Mouse (Mus musculus): ENCODE measurements around the gene Nphp1. TPM values are rescaled to one million over a fixed set of nuclear protein-coding genes. Genes with fewer than 3 reads are reported as not detected.

Gene Nphp1
- 6.7 and 8.9 TPM in 2 replicates for total RNA-seq (2014; rRNA removed; ENCODE audit: low replicate concordance)
- 17.2 and 21.3 TPM in 2 replicates for polyA plus RNA-seq (2015; fragmentation: Nextera tagmentation; extraction: Ambion mirVana)

DNA sequence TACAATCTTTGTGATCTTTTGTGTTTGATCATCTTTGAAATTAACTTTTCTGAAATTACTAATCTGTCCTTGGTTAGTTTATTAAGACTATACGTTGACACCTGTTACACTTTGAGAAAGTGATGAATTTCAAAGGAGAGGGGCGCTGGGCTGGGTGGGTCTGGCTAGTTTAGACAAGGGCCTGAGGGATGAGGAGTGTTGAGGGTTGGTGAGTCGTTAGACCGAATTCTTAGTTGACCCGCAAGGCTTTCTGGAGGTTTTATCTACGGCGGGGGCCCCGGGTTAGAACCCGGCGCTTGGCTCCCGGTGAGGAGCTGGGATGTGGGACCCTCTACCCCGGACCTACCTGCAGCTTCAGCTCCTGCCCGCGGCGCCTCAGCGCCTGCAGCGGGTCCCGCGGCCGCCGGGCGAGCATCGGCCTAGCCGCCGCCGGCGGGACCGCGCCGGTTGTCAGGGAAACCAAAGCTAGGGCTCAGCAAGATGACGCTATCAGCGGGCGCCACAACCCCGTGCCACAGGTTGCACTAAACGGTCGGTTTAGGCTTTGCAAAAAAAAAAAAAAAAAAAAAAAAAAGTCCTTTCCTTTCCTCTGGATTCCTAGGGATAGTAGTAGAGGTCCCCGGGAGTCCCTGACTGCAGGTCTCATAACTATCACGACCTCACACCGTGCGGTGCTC, at the start of gene Nphp1:
Nphp1 (minus strand) TSS at position 458 of the 677 bp plus-strand sequence.
- Histone ChIP-seq H3K27me3 (ENCODE audit: control insufficient read depth, insufficient read depth, low read length) (no peaks in the 10 kb centered on the region), H3K36me3 (replicated peaks; ENCODE audit: control insufficient read depth, insufficient read depth, low read length) (no peaks in the 10 kb centered on the region), H3K9me3 (replicated peaks; ENCODE audit: control insufficient read depth, low read length) (no peaks in the 10 kb centered on the region), H3K9ac (replicated peaks; ENCODE audit: low read depth, low read length) (peak within 1 kb of the TSS; percentile 74), H3K4me2 (ENCODE audit: low read depth, low read length) (peak within 1 kb of the TSS; percentile 76), H3K4me1 (ENCODE audit: control insufficient read depth, insufficient read depth) (0 out of 2 replicates have a peak, but pooled peaks cover 7% of the 10 kb centered on the region), H3K4me3 (ENCODE audit: low read depth, low read length) (peak within 1 kb of the TSS; percentile 80), H3K27ac (ENCODE audit: low read depth) (peak within 1 kb of the TSS; percentile 69)
- ATAC-seq (ENCODE audit: insufficient read depth, low read depth) (peak; percentile 82), DNase-seq (ENCODE audit: low spot score) (peak; percentile 76)
- TF ChIP-seq CTCF (IDR thresholded peaks at IDR 0.05; ENCODE audit: low read depth) (no peak), EP300 (IDR thresholded peaks at IDR 0.05; ENCODE audit: low read depth) (no peak)
- under 1% methylated on average over 40 of the region's 40 CpGs for WGBS

DNA sequence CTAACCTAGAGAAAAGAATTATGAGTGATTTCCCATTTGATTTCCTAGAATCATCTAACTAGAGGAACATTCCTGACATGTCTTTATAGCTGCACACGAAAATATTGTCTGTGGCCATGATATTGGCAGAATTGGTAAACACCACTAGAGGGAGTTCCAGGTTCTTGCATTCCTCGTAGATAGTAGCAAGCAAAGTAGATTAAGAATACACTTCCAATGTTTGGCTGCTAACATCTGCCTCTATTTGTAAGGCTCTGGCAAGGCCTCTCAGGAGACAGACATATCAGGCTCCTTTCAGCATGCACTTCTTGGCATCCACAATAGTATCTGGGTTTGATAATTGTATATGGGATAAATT, 44.1 kb upstream of the Nphp1 start:
- H3K27me3 ChIP-seq (ENCODE audit: control insufficient read depth, insufficient read depth, low read length): 0 out of 2 replicates have a peak, but pooled peaks cover 9% of the 10 kb centered on the region
- DNase-seq (ENCODE audit: low spot score): peak; percentile 26
- H3K27ac ChIP-seq (ENCODE audit: low read depth): no peak overlapping the region
- no peak overlapping the region for H3K4me3 ChIP-seq (ENCODE audit: low read depth, low read length)
- H3K9me3 ChIP-seq (replicated peaks; ENCODE audit: control insufficient read depth, low read length): no peaks in the 10 kb centered on the region
- H3K4me1 ChIP-seq (ENCODE audit: control insufficient read depth, insufficient read depth): 0 out of 2 replicates have a peak, but pooled peaks cover 9% of the 10 kb centered on the region
- WGBS: 12% methylated on average over 2 of the region's 2 CpGs
- no peak for ATAC-seq (ENCODE audit: insufficient read depth, low read depth)
- no peak overlapping the region for H3K9ac ChIP-seq (replicated peaks; ENCODE audit: low read depth, low read length)
- no peak for TF ChIP-seq EP300 (IDR thresholded peaks at IDR 0.05; ENCODE audit: low read depth)
- peak; percentile 67 for TF ChIP-seq CTCF (IDR thresholded peaks at IDR 0.05; ENCODE audit: low read depth)
- no peak overlapping the region for H3K4me2 ChIP-seq (ENCODE audit: low read depth, low read length)
- H3K36me3 ChIP-seq (replicated peaks; ENCODE audit: control insufficient read depth, insufficient read depth, low read length): peaks cover 4% of the 10 kb centered on the region; the same call in 1 of the 2 replicates

GRCm38 (mm10) chr2:127832103-127832832, 43.6 kb upstream of the Nphp1 start:
- TF ChIP-seq CTCF (IDR thresholded peaks at IDR 0.05; ENCODE audit: low read depth) (no peak), EP300 (IDR thresholded peaks at IDR 0.05; ENCODE audit: low read depth) (no peak)
- peak overlapping the region; percentile 88 for H3K4me3 ChIP-seq (ENCODE audit: low read depth, low read length)
- H3K9me3 ChIP-seq (replicated peaks; ENCODE audit: control insufficient read depth, low read length): no peaks in the 10 kb centered on the region
- H3K36me3 ChIP-seq (replicated peaks; ENCODE audit: control insufficient read depth, insufficient read depth, low read length): peaks cover 5% of the 10 kb centered on the region
- H3K27me3 ChIP-seq (ENCODE audit: control insufficient read depth, insufficient read depth, low read length): 0 out of 2 replicates have a peak, but pooled peaks cover 5% of the 10 kb centered on the region
- 36% methylated on average over 11 of the region's 11 CpGs for WGBS
- no peak overlapping the region for H3K27ac ChIP-seq (ENCODE audit: low read depth)
- peak overlapping the region; percentile 97 for H3K4me2 ChIP-seq (ENCODE audit: low read depth, low read length)
- H3K4me1 ChIP-seq (ENCODE audit: control insufficient read depth, insufficient read depth): 0 out of 2 replicates have a peak, but pooled peaks cover 9% of the 10 kb centered on the region
- H3K9ac ChIP-seq (replicated peaks; ENCODE audit: low read depth, low read length): peak overlapping the region; percentile 41; the same call in 1 of the 2 replicates
- ATAC-seq (ENCODE audit: insufficient read depth, low read depth) (peak; percentile 10), DNase-seq (ENCODE audit: low spot score) (no peak)

- Histone ChIP-seq H3K27me3 (ENCODE audit: control insufficient read depth, insufficient read depth, low read length) (no peaks in the 10 kb centered on the region), H3K4me2 (ENCODE audit: low read depth, low read length) (peak within 1 kb of the TSS; percentile 97), H3K9ac (replicated peaks; ENCODE audit: low read depth, low read length) (peak within 1 kb of the TSS; percentile 41), H3K4me1 (ENCODE audit: control insufficient read depth, insufficient read depth) (0 out of 2 replicates have a peak, but pooled peaks cover 9% of the 10 kb centered on the region), H3K9me3 (replicated peaks; ENCODE audit: control insufficient read depth, low read length) (no peaks in the 10 kb centered on the region), H3K36me3 (replicated peaks; ENCODE audit: control insufficient read depth, insufficient read depth, low read length) (peaks cover 9% of the 10 kb centered on the region), H3K27ac (ENCODE audit: low read depth) (no peak within 1 kb of the TSS), H3K4me3 (ENCODE audit: low read depth, low read length) (peak within 1 kb of the TSS; percentile 88)
- TF ChIP-seq EP300 (IDR thresholded peaks at IDR 0.05; ENCODE audit: low read depth): no peak
- TF ChIP-seq CTCF (IDR thresholded peaks at IDR 0.05; ENCODE audit: low read depth): no peak
- under 1% methylated on average over 56 of the region's 56 CpGs for WGBS
- DNase-seq (ENCODE audit: low spot score) (peak; percentile 92), ATAC-seq (ENCODE audit: insufficient read depth, low read depth) (peak; percentile 99)
These were observed 42.9 kb upstream of the Nphp1 start, which contains the start of gene Bub1 for GRCm38 (mm10) chr2:127831401-127832102. TSS of gene Bub1 (minus strand) at chr2:127831865.

Measured in heart, postnatal 0 days (tissue).